Mouse (Mus musculus) layer of hippocampus, adult 2 months (tissue): ENCODE measurements at regions not wholly inside any gene's neighbourhood (a gene's known extent, or its start where the extent isn't known, plus 50 kb on each side); places are given as distances from the start of the nearest gene placed in this dataset.

Experiments
- DNase-seq, 2 experiments: peaks; one replicate each; pipeline ENCODE4 v3.0.0; 2022; ENCODE audit warnings: low spot score in 2 of 2
- H3K27ac ChIP-seq: fragments of 200-600 bp; 2 replicates; pipeline ENCODE4 v1.8.1; 2022
- H3K4me3 ChIP-seq: fragments of 200-600 bp; 2 replicates; pipeline ENCODE4 v1.8.1; 2022; ENCODE audit warnings: mild to moderate bottlenecking
- CTCF ChIP-seq: fragments of 200-600 bp; conservative IDR thresholded peaks from 2 replicates; pipeline ENCODE4 v1.8.1; 2022; ENCODE audit warnings: antibody characterized with exemption, mild to moderate bottlenecking, moderate library complexity

- no peak overlapping the region for H3K4me3 ChIP-seq
- TF ChIP-seq CTCF, result no peak
- DNase-seq, result no peak
- no peak overlapping the region for H3K27ac ChIP-seq
Measured at GRCm38 (mm10) chr8:82265745-82266144, 137.3 kb downstream of the Il15 start.

DNA sequence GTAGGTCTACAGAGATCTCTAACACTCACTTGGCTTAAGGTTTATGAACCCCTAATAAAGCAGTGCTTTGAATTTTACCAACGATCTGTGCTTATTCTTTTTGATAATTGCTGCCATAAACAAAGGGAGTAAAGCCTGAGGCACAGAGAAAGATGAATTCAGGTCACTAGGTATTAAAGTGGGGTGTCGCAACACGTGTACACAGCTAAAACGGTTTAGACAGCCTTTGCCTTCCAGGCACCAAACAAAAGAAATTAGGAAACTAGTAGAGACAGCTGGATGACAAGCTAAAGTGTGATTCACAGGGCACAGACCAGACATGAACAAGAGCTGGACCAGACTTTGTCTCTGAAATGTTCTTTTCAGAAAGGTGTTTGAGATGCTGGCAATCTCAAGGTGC is 140.8 kb downstream of the Il15 start:
- no peak for DNase-seq
- no peak overlapping the region for H3K4me3 ChIP-seq
- H3K27ac ChIP-seq, result no peak overlapping the region
- TF ChIP-seq CTCF, result no peak

DNA sequence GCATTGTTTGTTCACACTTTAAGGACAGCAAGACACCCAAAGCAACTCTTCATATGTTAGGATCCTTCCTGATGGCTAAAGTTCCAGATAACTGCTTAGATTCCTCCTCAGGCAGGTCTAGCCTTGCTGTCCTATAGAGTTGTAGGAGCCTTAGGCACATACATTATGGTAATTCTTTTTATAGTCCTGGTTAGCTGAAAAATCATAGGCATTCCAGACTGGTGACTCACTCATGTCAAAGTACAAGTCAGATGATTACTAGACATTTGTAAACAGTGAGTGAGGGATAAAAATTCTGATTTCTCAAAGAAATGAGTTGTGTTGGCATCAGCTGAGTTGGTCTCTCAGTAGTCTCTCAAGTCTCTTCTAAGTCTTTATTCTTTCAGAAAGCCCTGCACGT is 142.4 kb downstream of the Il15 start:
- Histone ChIP-seq H3K27ac (no peak overlapping the region), H3K4me3 (no peak overlapping the region)
- DNase-seq, result no peak
- TF ChIP-seq CTCF, result no peak

- TF ChIP-seq CTCF, result no peak
- H3K4me3 ChIP-seq, result no peak overlapping the region
- H3K27ac ChIP-seq, result no peak overlapping the region
- DNase-seq, result no peak
Measured at GRCm38 (mm10) chr8:82255815-82256214, 147.2 kb downstream of the Il15 start.

DNA sequence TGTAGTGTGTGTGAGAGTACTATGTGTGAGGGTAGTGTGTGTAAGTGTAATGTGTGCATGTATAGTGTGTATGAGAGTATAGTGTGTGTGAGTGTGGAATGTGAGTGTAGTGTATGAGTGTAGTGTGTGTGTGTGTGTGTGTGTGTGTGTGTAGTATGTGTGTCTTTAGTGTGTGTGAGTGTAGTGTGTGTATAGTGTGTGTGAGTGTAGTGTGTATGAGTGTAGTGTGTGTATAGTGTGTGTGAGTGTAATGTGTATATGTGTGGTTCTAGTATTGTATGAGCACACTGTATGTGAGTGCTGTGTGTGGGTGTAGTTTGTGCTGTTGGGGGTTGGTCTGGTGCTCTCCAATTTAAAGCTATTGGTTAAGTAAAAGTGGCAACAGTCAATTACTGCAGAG is 150.6 kb downstream of the Il15 start:
- DNase-seq, result no peak
- TF ChIP-seq CTCF, result no peak
- Histone ChIP-seq H3K27ac (no peak overlapping the region), H3K4me3 (no peak overlapping the region)

GRCm38 (mm10) chr8:82249841-82250577 is 153.0 kb downstream of the Il15 start:
- no peak for TF ChIP-seq CTCF
- H3K4me3 ChIP-seq, result no peak overlapping the region
- no peak overlapping the region for H3K27ac ChIP-seq
- DNase-seq, result no peak

- DNase-seq, result no peak
- H3K27ac ChIP-seq, result no peak overlapping the region
- no peak overlapping the region for H3K4me3 ChIP-seq
- no peak for TF ChIP-seq CTCF
Measured at GRCm38 (mm10) chr8:82244076-82244475, 158.9 kb downstream of the Il15 start.

GRCm38 (mm10) chr8:82229883-82230282 is 173.1 kb downstream of the Il15 start:
- DNase-seq, result no peak
- TF ChIP-seq CTCF, result peak; percentile 45
- H3K4me3 ChIP-seq, result no peak overlapping the region
- H3K27ac ChIP-seq, result no peak overlapping the region

DNA sequence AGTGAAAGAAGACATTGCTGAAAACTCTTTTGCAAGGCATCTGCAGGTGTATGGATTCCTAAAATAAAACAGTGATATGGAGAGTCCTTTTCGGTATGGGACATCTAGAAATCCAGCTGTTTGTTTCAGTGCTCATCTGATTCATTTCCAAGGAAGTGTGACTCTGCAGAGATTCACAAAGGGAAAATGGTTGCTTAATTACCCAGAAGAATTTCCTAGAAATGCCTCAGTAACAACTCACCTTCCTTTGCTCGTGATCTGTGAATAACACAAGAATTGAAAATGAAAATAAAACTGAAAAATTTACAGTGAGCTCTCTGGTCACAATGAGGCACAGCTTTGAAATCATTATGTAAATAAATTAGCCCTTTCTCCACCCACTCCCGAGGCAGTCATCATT is 201.3 kb downstream of the Il15 start:
- DNase-seq, result no peak
- no peak for TF ChIP-seq CTCF
- no peak overlapping the region for H3K27ac ChIP-seq
- H3K4me3 ChIP-seq, result no peak overlapping the region

DNA sequence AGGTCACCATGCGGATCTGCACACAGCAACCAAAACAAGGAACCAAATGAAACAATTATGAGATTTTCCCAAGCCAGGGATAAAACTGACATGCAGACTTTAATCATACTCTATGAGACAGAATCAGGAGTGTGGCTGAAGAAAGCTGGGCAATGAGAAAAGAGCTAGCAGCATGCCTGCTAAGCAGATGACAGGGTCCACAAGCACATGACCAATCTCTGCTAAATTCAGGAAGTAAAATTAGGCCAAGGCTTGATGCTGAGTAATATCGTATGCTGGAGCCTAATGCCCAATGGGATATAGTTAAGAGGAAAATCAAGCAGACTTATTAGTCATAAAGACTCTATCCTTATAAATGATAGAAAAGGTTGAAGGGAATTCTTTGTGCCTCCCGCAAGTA is 202.8 kb downstream of the Il15 start:
- no peak overlapping the region for H3K4me3 ChIP-seq
- H3K27ac ChIP-seq, result no peak overlapping the region
- DNase-seq, result no peak
- no peak for TF ChIP-seq CTCF

- no peak for TF ChIP-seq CTCF
- Histone ChIP-seq H3K27ac (peak overlapping the region; percentile 32), H3K4me3 (no peak overlapping the region)
- peak in 1 of 2 experiments; percentile 7 for DNase-seq
Measured at GRCm38 (mm10) chr8:82196504-82196903, 206.5 kb downstream of the Il15 start.

DNA sequence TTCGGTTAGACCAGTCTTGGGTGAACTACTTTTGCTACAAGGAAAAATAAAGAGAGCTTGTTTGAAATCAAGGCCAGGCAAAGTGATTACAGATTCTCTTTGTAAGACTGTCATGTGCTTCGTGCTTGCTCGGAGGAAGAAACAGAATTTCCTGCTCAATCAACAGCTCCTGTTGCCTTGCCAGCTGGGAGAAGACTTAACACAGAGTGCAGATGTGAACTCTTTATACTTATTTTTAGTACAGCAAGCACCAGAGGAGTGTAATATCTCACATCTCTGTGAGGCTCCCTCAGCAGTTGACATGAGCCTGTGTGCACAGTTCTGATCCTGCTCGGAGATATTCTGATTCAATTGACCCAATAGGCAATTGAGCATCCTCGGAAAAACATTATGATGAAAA is 207.9 kb downstream of the Il15 start:
- H3K4me3 ChIP-seq, result no peak overlapping the region
- no peak for TF ChIP-seq CTCF
- DNase-seq, result peak in 1 of 2 experiments; percentile 4
- peak overlapping the region; percentile 8; the same call in 1 of the 2 replicates for H3K27ac ChIP-seq

- no peak overlapping the region for H3K4me3 ChIP-seq
- no peak overlapping the region for H3K27ac ChIP-seq
- DNase-seq, result no peak
- no peak for TF ChIP-seq CTCF
Measured at GRCm38 (mm10) chr8:82191011-82191410, 212.0 kb downstream of the Il15 start.

- H3K27ac ChIP-seq, result no peak overlapping the region
- TF ChIP-seq CTCF, result no peak
- H3K4me3 ChIP-seq, result no peak overlapping the region
- no peak for DNase-seq
Measured at GRCm38 (mm10) chr8:82187138-82187880, 215.7 kb downstream of the Il15 start.
